Mouse (Mus musculus) limb, embryonic 10.5 days (tissue): Measurements from ENCODE around the gene Lrrc59. TPM values are rescaled to one million over a fixed set of nuclear protein-coding genes. Genes with fewer than 3 reads are reported as not detected.

Experiments
- DNase-seq: peaks from one replicate; pipeline ENCODE4 v3.0.0-alpha.2; 2017; ENCODE audit warnings: low spot score
- H3K27ac ChIP-seq: fragments of 300-500 bp; sonication (generic); 2 replicates; pipeline ENCODE4 v1.5.1; 2016; ENCODE audit warnings: mild to moderate bottlenecking
- H3K27me3 ChIP-seq: fragments of 300-500 bp; sonication (generic); 2 replicates; pipeline ENCODE4 v1.6.1; 2016; ENCODE audit warnings: low read depth, mild to moderate bottlenecking; ENCODE audit not compliant: poor library complexity, severe bottlenecking
- H3K36me3 ChIP-seq: fragments of 300-500 bp; sonication (generic); 2 replicates; pipeline ENCODE4 v1.6.1; 2016; ENCODE audit warnings: mild to moderate bottlenecking, moderate library complexity
- H3K4me1 ChIP-seq: fragments of 300-500 bp; sonication (generic); 2 replicates; pipeline ENCODE4 v1.6.1; 2016
- H3K4me3 ChIP-seq: fragments of 300-500 bp; sonication (generic); 2 replicates; pipeline ENCODE4 v1.5.1; 2016; ENCODE audit warnings: mild to moderate bottlenecking, moderate library complexity
- H3K9me3 ChIP-seq: fragments of 300-500 bp; sonication (generic); replicated peaks from 2 replicates; pipeline ENCODE4 v1.6.1; 2016; ENCODE audit warnings: mild to moderate bottlenecking
- WGBS: fragments of 180-500 bp; shearing (Covaris S2); methylation state at CpG from one replicate; pipeline ENCODE4 v1.1.7; 2016; 5-methylcytosine and 5-hydroxymethylcytosine counted together
- polyA plus RNA-seq: library from polyadenylated mRNA; unstranded; fragments of >200 nt; fragmentation: Nextera tagmentation; extraction: Ambion mirVana; gene quantifications from 2 replicates; pipeline ENCODE4 v1.2.1, GENCODE M21; 2016

Gene Lrrc59
- polyA plus RNA-seq, 1 experiment from 2014 or later, result 274 TPM

DNA sequence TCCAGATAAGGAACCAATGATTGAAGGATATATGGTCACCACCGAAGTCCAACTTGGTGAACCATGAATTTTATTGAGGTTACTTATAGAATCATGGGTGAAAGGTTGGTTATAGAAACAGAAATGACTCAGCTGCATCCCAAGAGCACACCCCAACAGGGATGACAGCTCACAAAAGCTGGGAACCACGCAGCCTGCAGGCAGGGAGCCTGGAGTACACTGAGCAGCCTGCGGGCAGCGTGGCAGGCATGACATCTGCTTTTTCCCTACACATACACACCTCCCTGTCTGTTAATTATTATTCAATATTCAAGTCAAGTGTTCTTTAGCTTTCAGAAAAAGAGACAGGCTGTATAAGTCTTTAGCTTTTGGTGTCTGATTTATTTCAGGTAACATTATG, 15.0 kb upstream of the Lrrc59 start:
- Histone ChIP-seq H3K4me3 (no peak overlapping the region), H3K27me3 (no peaks in the 10 kb centered on the region), H3K36me3 (no peaks in the 10 kb centered on the region), H3K4me1 (no peaks in the 10 kb centered on the region), H3K9me3 (no peaks in the 10 kb centered on the region), H3K27ac (no peak overlapping the region)
- no peak for DNase-seq
- 84% methylated on average over 4 of the region's 4 CpGs for WGBS

DNA sequence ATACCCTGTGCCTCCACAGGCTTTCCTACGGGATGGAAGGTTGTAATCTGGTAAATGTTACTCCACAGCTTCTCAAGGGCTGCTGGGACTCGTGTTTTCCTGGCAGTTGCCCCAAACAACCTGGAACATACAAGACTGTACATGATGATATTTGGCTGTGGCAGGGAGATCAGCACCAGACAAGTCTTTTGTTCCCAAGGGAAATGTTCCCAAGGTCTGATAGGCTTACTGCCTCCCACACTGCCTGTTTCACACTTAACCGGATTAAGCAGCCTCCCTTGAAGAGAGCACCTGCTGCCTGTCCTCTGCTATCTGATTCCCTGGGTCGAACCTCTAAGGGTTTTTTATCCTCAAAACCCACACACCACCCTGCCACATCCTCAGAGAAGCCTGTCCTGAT, 14.1 kb upstream of the Lrrc59 start:
- H3K4me3 ChIP-seq, result no peak overlapping the region
- 47% methylated on average over 4 of the region's 4 CpGs for WGBS
- no peaks in the 10 kb centered on the region for H3K4me1 ChIP-seq
- H3K36me3 ChIP-seq, result no peaks in the 10 kb centered on the region
- no peaks in the 10 kb centered on the region for H3K9me3 ChIP-seq
- DNase-seq, result no peak
- no peaks in the 10 kb centered on the region for H3K27me3 ChIP-seq
- no peak overlapping the region for H3K27ac ChIP-seq

DNA sequence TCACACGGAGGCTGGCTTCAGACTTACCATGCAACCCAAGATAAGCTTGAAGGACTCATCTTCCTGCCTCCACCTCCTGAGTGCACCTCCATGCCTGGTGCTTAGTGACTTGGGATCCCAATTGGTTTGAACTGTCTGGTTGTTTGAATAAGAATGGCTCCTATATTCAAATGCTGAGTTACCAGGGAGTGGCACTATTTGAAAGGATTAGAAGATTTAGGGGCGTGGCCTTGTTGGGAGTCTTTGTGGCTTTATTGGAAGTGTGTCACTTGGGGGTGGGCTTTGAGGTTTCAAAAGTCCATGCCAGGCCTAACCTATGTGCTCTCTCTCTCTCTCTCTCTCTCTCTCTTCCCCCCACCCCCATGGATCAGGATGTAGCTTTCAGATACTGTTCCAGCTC, 11.9 kb upstream of the Lrrc59 start:
- DNase-seq, result no peak
- H3K4me3 ChIP-seq, result no peak overlapping the region
- no peaks in the 10 kb centered on the region for H3K4me1 ChIP-seq
- no peak overlapping the region for H3K27ac ChIP-seq
- H3K36me3 ChIP-seq, result no peaks in the 10 kb centered on the region
- WGBS, result 84% methylated on average over 2 of the region's 2 CpGs
- H3K9me3 ChIP-seq, result no peaks in the 10 kb centered on the region
- H3K27me3 ChIP-seq, result no peaks in the 10 kb centered on the region

GRCm38 (mm10) chr11:94620766-94621457, 8.7 kb upstream of the Lrrc59 start:
- Histone ChIP-seq H3K4me3 (no peak overlapping the region), H3K36me3 (no peaks in the 10 kb centered on the region), H3K27me3 (no peaks in the 10 kb centered on the region), H3K27ac (no peak overlapping the region), H3K9me3 (no peaks in the 10 kb centered on the region), H3K4me1 (no peaks in the 10 kb centered on the region)
- DNase-seq, result no peak
- WGBS, result 70% methylated on average over 6 of the region's 6 CpGs

- no peak for DNase-seq
- Histone ChIP-seq H3K9me3 (no peaks in the 10 kb centered on the region), H3K36me3 (no peaks in the 10 kb centered on the region), H3K4me1 (no peaks in the 10 kb centered on the region), H3K4me3 (no peak overlapping the region), H3K27me3 (no peaks in the 10 kb centered on the region), H3K27ac (no peak overlapping the region)
Measured at GRCm38 (mm10) chr11:94621458-94621852, 8.1 kb upstream of the Lrrc59 start.

- Histone ChIP-seq H3K4me1 (no peaks in the 10 kb centered on the region), H3K27ac (no peak overlapping the region), H3K36me3 (no peaks in the 10 kb centered on the region), H3K9me3 (no peaks in the 10 kb centered on the region), H3K4me3 (no peak overlapping the region), H3K27me3 (no peaks in the 10 kb centered on the region)
- no peak for DNase-seq
- WGBS, result 76% methylated on average over 2 of the region's 2 CpGs
Measured at GRCm38 (mm10) chr11:94622162-94622561, 7.4 kb upstream of the Lrrc59 start.

GRCm38 (mm10) chr11:94629884-94630198, 274 bp downstream of the Lrrc59 start:
- Histone ChIP-seq H3K9me3 (no peaks in the 10 kb centered on the region), H3K27ac (peak overlapping the region; percentile 89), H3K27me3 (no peaks in the 10 kb centered on the region), H3K4me3 (peak overlapping the region; percentile 95), H3K4me1 (peaks cover 15% of the 10 kb centered on the region), H3K36me3 (peaks cover 37% of the 10 kb centered on the region)
- DNase-seq, result no peak
- WGBS, result 0% methylated on average over 28 of the region's 28 CpGs

GRCm38 (mm10) chr11:94630199-94631011, 838 bp downstream of the Lrrc59 start:
- H3K27ac ChIP-seq, result peak overlapping the region; percentile 89
- 15% methylated on average over 26 of the region's 26 CpGs for WGBS
- no peaks in the 10 kb centered on the region for H3K9me3 ChIP-seq
- peak; percentile 47 for DNase-seq
- H3K36me3 ChIP-seq, result peaks cover 43% of the 10 kb centered on the region
- peak overlapping the region; percentile 95 for H3K4me3 ChIP-seq
- H3K4me1 ChIP-seq, result peaks cover 15% of the 10 kb centered on the region
- H3K27me3 ChIP-seq, result no peaks in the 10 kb centered on the region

DNA sequence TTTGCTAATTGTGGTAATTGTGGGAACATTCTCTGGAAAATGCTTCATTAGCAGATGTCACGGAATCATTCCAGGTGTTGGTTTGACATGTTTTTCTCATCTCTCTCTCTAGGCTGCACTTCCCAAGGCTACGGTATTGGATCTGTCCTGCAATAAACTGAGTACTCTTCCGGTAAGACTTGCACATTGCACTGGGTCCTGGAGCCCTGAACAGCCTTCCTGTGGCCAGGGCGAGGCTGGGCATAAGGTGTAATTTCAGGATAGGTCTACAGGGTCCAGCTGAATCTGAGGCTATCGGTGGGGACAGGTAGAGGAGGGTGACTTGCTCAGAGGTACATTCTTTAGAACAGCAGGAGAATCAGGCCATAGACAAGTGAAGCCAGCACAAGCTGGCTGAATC, 2.4 kb downstream of the Lrrc59 start:
- Histone ChIP-seq H3K9me3 (no peaks in the 10 kb centered on the region), H3K27me3 (no peaks in the 10 kb centered on the region), H3K4me1 (peaks cover 15% of the 10 kb centered on the region), H3K27ac (no peak overlapping the region), H3K36me3 (peaks cover 58% of the 10 kb centered on the region), H3K4me3 (no peak overlapping the region)
- no peak for DNase-seq
- WGBS, result 96% methylated on average over 5 of the region's 5 CpGs

DNA sequence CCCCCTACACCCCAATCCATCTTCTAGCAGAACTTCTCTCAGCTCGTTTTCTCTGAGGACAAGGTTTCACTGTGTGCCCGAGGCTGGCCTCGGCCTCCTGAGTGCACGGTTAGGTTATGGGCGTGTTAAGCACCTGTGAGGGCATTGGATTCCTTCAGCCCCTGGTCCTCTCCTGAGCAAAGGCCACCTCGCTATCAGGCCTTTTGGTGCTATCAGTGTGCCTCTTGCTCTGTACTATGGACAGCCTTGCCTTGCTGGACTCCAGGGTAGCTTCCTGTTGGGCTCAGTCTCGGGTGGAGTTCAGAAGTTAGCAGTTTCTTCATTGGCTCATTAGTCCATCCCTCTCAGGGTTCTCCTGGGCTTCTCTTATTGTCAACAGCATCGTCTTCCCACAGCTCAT, 3.4 kb downstream of the Lrrc59 start:
- Histone ChIP-seq H3K9me3 (no peaks in the 10 kb centered on the region), H3K36me3 (peaks cover 69% of the 10 kb centered on the region), H3K4me1 (peaks cover 15% of the 10 kb centered on the region), H3K27ac (no peak overlapping the region), H3K27me3 (no peaks in the 10 kb centered on the region), H3K4me3 (no peak overlapping the region)
- DNase-seq, result no peak
- WGBS, result 88% methylated on average over 8 of the region's 8 CpGs

- Histone ChIP-seq H3K36me3 (peaks cover 83% of the 10 kb centered on the region), H3K9me3 (no peaks in the 10 kb centered on the region), H3K27ac (no peak overlapping the region), H3K4me3 (no peak overlapping the region), H3K4me1 (peaks cover 15% of the 10 kb centered on the region), H3K27me3 (no peaks in the 10 kb centered on the region)
- DNase-seq, result no peak
- 88% methylated on average over 5 of the region's 5 CpGs for whole genome bisulfite sequencing
Measured at GRCm38 (mm10) chr11:94634431-94634830, 4.9 kb downstream of the Lrrc59 start.

DNA sequence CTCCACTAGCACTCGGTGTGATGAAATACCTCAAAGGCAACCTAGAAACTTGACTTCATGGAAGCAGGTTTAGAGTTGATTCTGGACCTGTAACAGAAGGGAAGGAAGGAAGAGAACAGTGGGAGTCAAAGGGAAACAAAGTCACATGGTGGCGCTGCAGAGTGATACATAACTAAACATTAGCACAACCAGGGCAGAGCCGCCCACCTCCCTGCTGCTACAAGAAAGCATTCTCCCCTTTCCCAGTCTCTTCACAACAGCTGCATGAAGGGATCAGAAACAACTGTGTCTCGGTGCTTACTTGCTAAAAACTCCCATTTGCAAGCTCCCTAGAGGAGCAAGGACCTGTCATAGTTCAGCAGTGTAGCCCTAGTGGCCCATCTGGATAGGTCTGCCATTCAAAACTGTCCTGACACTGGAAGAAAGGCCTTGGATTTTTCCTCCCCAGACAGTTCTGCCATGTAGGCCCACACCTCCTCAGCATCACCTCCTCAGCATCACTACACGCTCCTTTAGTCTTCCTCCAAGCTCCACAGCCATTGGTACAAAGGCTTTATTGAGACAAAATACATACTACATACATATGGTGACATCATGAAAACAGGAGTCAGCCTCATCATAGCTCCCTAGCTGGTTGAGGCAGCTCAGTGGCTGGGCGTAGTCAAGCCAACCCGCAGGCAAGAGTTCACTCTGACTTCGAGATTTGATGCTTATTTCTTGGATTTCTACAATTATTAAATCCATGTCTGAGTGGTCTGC, 15.1 kb downstream of the Lrrc59 start:
- Histone ChIP-seq H3K9me3 (no peaks in the 10 kb centered on the region), H3K4me1 (no peaks in the 10 kb centered on the region), H3K4me3 (no peak overlapping the region), H3K27me3 (no peaks in the 10 kb centered on the region), H3K27ac (no peak overlapping the region), H3K36me3 (peaks cover 98% of the 10 kb centered on the region)
- no peak for DNase-seq
- WGBS, result 87% methylated on average over 8 of the region's 8 CpGs

DNA sequence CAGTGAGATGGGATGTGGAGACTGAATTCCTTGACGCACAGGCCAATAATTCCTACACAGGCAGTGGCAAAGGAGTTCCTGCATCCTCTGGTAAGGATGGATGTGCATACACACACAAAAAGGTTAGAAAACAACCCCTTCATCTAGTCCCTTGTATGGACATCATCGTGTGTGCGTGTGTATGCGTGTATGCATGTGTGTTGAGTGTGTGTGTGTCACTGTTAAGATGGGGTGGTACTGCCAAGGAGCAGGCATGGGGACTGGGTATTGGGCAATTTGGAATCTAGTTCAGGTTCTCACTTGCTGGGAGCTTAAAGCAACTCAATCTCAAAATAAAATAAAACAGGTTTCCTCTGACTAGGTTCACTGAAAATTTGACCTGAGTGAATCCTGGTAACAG, 16.9 kb downstream of the Lrrc59 start:
- H3K9me3 ChIP-seq, result no peaks in the 10 kb centered on the region
- no peak overlapping the region for H3K27ac ChIP-seq
- H3K27me3 ChIP-seq, result no peaks in the 10 kb centered on the region
- DNase-seq, result no peak
- peaks cover 96% of the 10 kb centered on the region for H3K36me3 ChIP-seq
- H3K4me3 ChIP-seq, result no peak overlapping the region
- WGBS, result 94% methylated on average over 4 of the region's 4 CpGs
- no peaks in the 10 kb centered on the region for H3K4me1 ChIP-seq
